Comparison of ENCODE assay signal across 18 mouse cellular contexts in the genomic region with DNA sequence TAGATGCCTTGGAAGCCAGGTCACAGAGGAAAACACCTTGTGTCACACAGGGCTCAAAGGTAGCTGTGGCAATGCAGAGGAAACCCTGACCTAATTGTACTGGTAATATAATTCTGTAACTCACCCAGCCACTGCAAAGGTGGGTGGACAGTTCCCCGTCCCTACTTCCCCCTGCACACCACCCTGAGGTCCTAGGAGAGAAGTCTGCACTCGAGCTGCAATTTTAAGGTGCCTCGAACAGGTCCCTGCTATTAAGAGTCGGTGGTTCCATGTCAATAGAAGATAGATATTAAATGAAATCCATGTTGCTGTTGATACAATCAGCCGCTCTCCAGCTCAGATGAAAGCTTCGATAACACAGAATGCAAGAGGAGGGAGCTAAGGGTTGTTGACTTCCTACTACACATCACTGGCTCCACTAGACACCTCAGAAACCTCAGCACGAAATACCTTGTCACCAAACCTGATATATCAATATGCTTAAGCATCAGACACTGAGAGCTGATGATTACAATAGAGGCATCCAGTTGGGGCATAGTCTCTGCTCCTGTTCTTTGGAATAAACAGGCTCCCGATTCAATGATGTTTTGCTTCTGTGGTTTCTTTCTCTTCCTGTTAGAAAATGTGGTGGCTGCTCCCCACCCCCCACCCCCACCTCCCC.
DNase-seq lines count a peak whose midpoint lies in the region; ATAC-seq lines count a peak whose summit lies in the region.
"Had no signal": no experiment of that assay in that cellular context is flagged by ENCODE, and none has a peak within 500 bp of the region (broad histone marks: within the 10 kb centered on the region; RNA-seq: fewer than 3 reads in every experiment).

No protein-coding gene starts in this region.

- H3K4me1 ChIP-seq in liver, embryonic 12.5 days, result peaks cover 87% of the 10 kb centered on the region
- peaks cover 71% of the 10 kb centered on the region for H3K4me1 ChIP-seq in midbrain, embryonic 10.5 days

- no peaks in the 10 kb centered on the region for H3K27me3 ChIP-seq in liver, embryonic 12.5 days (replicated peaks)
- peaks cover 55% of the 10 kb centered on the region for H3K27me3 ChIP-seq in midbrain, embryonic 10.5 days (ENCODE audit: low read depth, poor library complexity, severe bottlenecking)

- ATAC-seq in liver, embryonic 12.5 days, result no peak
- ATAC-seq in neutrophil, adult 5-6 weeks (ENCODE audit: extremely low read depth, insufficient number of reproducible peaks, low FRiP score, poor library complexity, severe bottlenecking), result peak; percentile 25; the same call in 1 of the 2 replicates
- ATAC-seq: forebrain, embryonic 13.5 days; midbrain, embryonic 16.5 days had no signal

- H3K4me2 ChIP-seq in liver, embryonic 12.5 days, result no peak overlapping the region; the same call in 1 of the 2 replicates
- H3K4me2 ChIP-seq: embryonic facial prominence, embryonic 15.5 days; forebrain, embryonic 13.5 days; heart, embryonic 13.5 days; hindbrain, embryonic 14.5 days; neural tube, embryonic 15.5 days had no signal

- no peak overlapping the region for H3K4me3 ChIP-seq in liver, embryonic 12.5 days
- H3K4me3 ChIP-seq in midbrain, embryonic 10.5 days, result no peak overlapping the region
- H3K4me3 ChIP-seq: embryonic facial prominence, embryonic 15.5 days; forebrain, embryonic 13.5 days; heart, embryonic 13.5 days; neural tube, embryonic 15.5 days had no signal

- H3K36me3 ChIP-seq in liver, embryonic 12.5 days, result no peaks in the 10 kb centered on the region
- H3K36me3 ChIP-seq in midbrain, embryonic 10.5 days, result no peaks in the 10 kb centered on the region
- H3K36me3 ChIP-seq: embryonic facial prominence, embryonic 15.5 days; heart, embryonic 13.5 days; neural tube, embryonic 15.5 days had no signal

- H3K9me3 ChIP-seq in liver, embryonic 12.5 days (replicated peaks), result no peaks in the 10 kb centered on the region
- no peaks in the 10 kb centered on the region for H3K9me3 ChIP-seq in midbrain, embryonic 10.5 days (replicated peaks)
- H3K9me3 ChIP-seq: embryonic facial prominence, embryonic 15.5 days; forebrain, embryonic 13.5 days; heart, embryonic 13.5 days; neural tube, embryonic 15.5 days had no signal

- 39% methylated on average over 8 of the region's 8 CpGs for WGBS in liver, embryonic 12.5 days (ENCODE audit: insufficient replicate concordance)
- WGBS in midbrain, embryonic 10.5 days, result 81% methylated on average over 8 of the region's 8 CpGs

- peak; percentile 60 for DNase-seq in thymus, postnatal 0 days (ENCODE audit: low spot score)
- DNase-seq in thymus, postnatal 10 days (ENCODE audit: low spot score in 2 of 2), result no peak
- no peak for DNase-seq in urinary bladder, postnatal 14 days (ENCODE audit: low spot score)
- DNase-seq in left cerebral cortex, adult 9 months (ENCODE audit: low spot score in 2 of 2), result no peak
- no peak for DNase-seq in midbrain, embryonic 10.5 days (ENCODE audit: low spot score)
- no peak for DNase-seq in kidney, postnatal 25 days
- DNase-seq: adrenal gland, postnatal 14 days; gastrocnemius, postnatal 14 days; kidney, adult 8-10 months; right cerebral cortex, adult 18-20 months had no signal

- peak overlapping the region; percentile 96 for H3K27ac ChIP-seq in liver, embryonic 12.5 days
- no peak overlapping the region for H3K27ac ChIP-seq in midbrain, embryonic 10.5 days (replicated peaks)
- H3K27ac ChIP-seq: embryonic facial prominence, embryonic 15.5 days; forebrain, embryonic 13.5 days; heart, embryonic 13.5 days; hindbrain, embryonic 14.5 days; neural tube, embryonic 15.5 days had no signal

- 0 out of 2 replicates have a peak overlapping the region, but pooled peaks have one; percentile 58 for H3K9ac ChIP-seq in liver, embryonic 12.5 days
- H3K9ac ChIP-seq: embryonic facial prominence, embryonic 15.5 days; forebrain, embryonic 13.5 days; heart, embryonic 13.5 days; hindbrain, embryonic 14.5 days; neural tube, embryonic 15.5 days had no signal
